Mouse (Mus musculus) stomach, embryonic 16.5 days (tissue): ENCODE measurements around the gene Mas1. TPM values are rescaled to one million over a fixed set of nuclear protein-coding genes. Genes with fewer than 3 reads are reported as not detected.
"Not testable (repeated sequence)": the region's sequence is repeated elsewhere in the genome, so short reads cannot be mapped to it uniquely, and the experiment has no call there.

Source experiments
- ATAC-seq: fragments of 200-750 bp; cut with Nextera tagmentation; 2 replicates; pipeline ENCODE4 v1.8.0; 2017; ENCODE audit warnings: moderate number of reproducible peaks, moderate TSS enrichment; ENCODE audit not compliant: insufficient read depth, low FRiP score
- H3K27ac ChIP-seq: fragments of 300-500 bp; sonication (generic); 2 replicates; pipeline ENCODE4 v1.5.1; 2014; ENCODE audit warnings: low read length
- H3K27me3 ChIP-seq: fragments of 300-500 bp; sonication (generic); 2 replicates; pipeline ENCODE4 v1.6.1; 2014; ENCODE audit warnings: low read length, control low read depth, mixed read lengths; ENCODE audit not compliant: control insufficient read depth, insufficient read depth
- H3K36me3 ChIP-seq: fragments of 300-500 bp; sonication (generic); 2 replicates; pipeline ENCODE4 v1.6.1; 2014; ENCODE audit warnings: low read length; ENCODE audit not compliant: control insufficient read depth, insufficient read depth
- H3K4me1 ChIP-seq: fragments of 300-500 bp; sonication (generic); 2 replicates; pipeline ENCODE4 v1.6.1; 2014; ENCODE audit warnings: low read length, control low read depth, mixed read lengths; ENCODE audit not compliant: control insufficient read depth, insufficient read depth
- H3K4me2 ChIP-seq: fragments of 300-500 bp; sonication (generic); 2 replicates; pipeline ENCODE4 v1.6.1; 2014; ENCODE audit warnings: low read depth, low read length, mixed read lengths
- H3K4me3 ChIP-seq: fragments of 300-500 bp; sonication (generic); replicated peaks from 2 replicates; pipeline ENCODE4 v1.5.1; 2014; ENCODE audit warnings: mild to moderate bottlenecking, low read length
- H3K9ac ChIP-seq: fragments of 300-500 bp; sonication (generic); 2 replicates; pipeline ENCODE4 v1.6.1; 2014; ENCODE audit warnings: low read length
- H3K9me3 ChIP-seq: fragments of 300-500 bp; sonication (generic); replicated peaks from 2 replicates; pipeline ENCODE4 v1.6.1; 2016; ENCODE audit warnings: low read length, control low read depth; ENCODE audit not compliant: control insufficient read depth
- WGBS: fragments of 180-500 bp; shearing (Covaris S2); extraction: QIAGEN DNeasy Blood & Tissue Kit; methylation state at CpG from one replicate; pipeline ENCODE4 v1.1.7; 2014; 5-methylcytosine and 5-hydroxymethylcytosine counted together
- polyA plus RNA-seq: library from polyadenylated mRNA; unstranded; fragments of >200 nt; fragmentation: Nextera tagmentation; extraction: Ambion mirVana; gene quantifications from 2 replicates; pipeline ENCODE4 v1.2.1, GENCODE M21; 2015

Gene Mas1
- polyA plus RNA-seq, 1 experiment from 2014 or later = 0.84 TPM

GRCm38 (mm10) chr17:12904349-12904748 is 36.4 kb upstream of the Mas1 start:
- H3K4me3 ChIP-seq = no peak overlapping the region
- no peak for ATAC-seq
- H3K4me2 ChIP-seq = no peak overlapping the region
- H3K27me3 ChIP-seq = no peaks in the 10 kb centered on the region
- H3K4me1 ChIP-seq = no peaks in the 10 kb centered on the region
- no peak overlapping the region for H3K9ac ChIP-seq
- H3K36me3 ChIP-seq = no peaks in the 10 kb centered on the region
- 78% methylated on average over 1 of the region's 1 CpGs for WGBS
- H3K9me3 ChIP-seq = no peaks in the 10 kb centered on the region
- H3K27ac ChIP-seq = no peak overlapping the region

GRCm38 (mm10) chr17:12903372-12904333 is 35.7 kb upstream of the Mas1 start:
- no peak for ATAC-seq

GRCm38 (mm10) chr17:12902291-12902690 is 34.3 kb upstream of the Mas1 start:
- no peak overlapping the region for H3K4me2 ChIP-seq
- H3K9me3 ChIP-seq = no peaks in the 10 kb centered on the region
- no peaks in the 10 kb centered on the region for H3K36me3 ChIP-seq
- H3K4me3 ChIP-seq = no peak overlapping the region
- no peak overlapping the region for H3K9ac ChIP-seq
- no peaks in the 10 kb centered on the region for H3K4me1 ChIP-seq
- no peak for ATAC-seq
- WGBS = 83% methylated on average over 6 of the region's 6 CpGs
- no peak overlapping the region for H3K27ac ChIP-seq
- H3K27me3 ChIP-seq = no peaks in the 10 kb centered on the region

More at GRCm38 (mm10) chr17:12903372-12904333, 35.7 kb upstream of the Mas1 start:
- Histone ChIP-seq H3K27ac (peak overlapping the region; percentile 58; the same call in 1 of the 2 replicates), H3K4me3 (no peak overlapping the region), H3K27me3 (no peaks in the 10 kb centered on the region), H3K4me2 (no peak overlapping the region), H3K9ac (no peak overlapping the region), H3K36me3 (no peaks in the 10 kb centered on the region), H3K4me1 (no peaks in the 10 kb centered on the region), H3K9me3 (no peaks in the 10 kb centered on the region)
- 49% methylated on average over 12 of the region's 12 CpGs for WGBS

- peak overlapping the region; percentile 20; the same call in 1 of the 2 replicates for H3K27ac ChIP-seq
- H3K36me3 ChIP-seq, ATAC-seq, H3K9me3 ChIP-seq, H3K27me3 ChIP-seq, H3K4me2 ChIP-seq, H3K9ac ChIP-seq, H3K4me1 ChIP-seq, H3K4me3 ChIP-seq: not testable (repeated sequence)
- WGBS = 45% methylated on average over 2 of the region's 2 CpGs
These were observed 30.7 kb upstream of the Mas1 start for GRCm38 (mm10) chr17:12898607-12899006.

- Histone ChIP-seq H3K27me3 (no peaks in the 10 kb centered on the region), H3K4me1 (no peaks in the 10 kb centered on the region), H3K4me3 (no peak overlapping the region), H3K9me3 (no peaks in the 10 kb centered on the region), H3K27ac (peak overlapping the region; percentile 3; the same call in 1 of the 2 replicates), H3K4me2 (no peak overlapping the region), H3K36me3 (no peaks in the 10 kb centered on the region), H3K9ac (no peak overlapping the region)
- ATAC-seq = no peak; the same call in 1 of the 2 replicates
- WGBS = 78% methylated on average over 5 of the region's 5 CpGs
These were observed 29.7 kb upstream of the Mas1 start for GRCm38 (mm10) chr17:12897674-12898073.

- no peak overlapping the region for H3K27ac ChIP-seq
- no peaks in the 10 kb centered on the region for H3K9me3 ChIP-seq
- H3K4me2 ChIP-seq = no peak overlapping the region
- no peaks in the 10 kb centered on the region for H3K27me3 ChIP-seq
- no peak overlapping the region for H3K4me3 ChIP-seq
- H3K36me3 ChIP-seq = no peaks in the 10 kb centered on the region
- no peak for ATAC-seq
- WGBS = 91% methylated on average over 9 of the region's 9 CpGs
- H3K9ac ChIP-seq = no peak overlapping the region
- H3K4me1 ChIP-seq = no peaks in the 10 kb centered on the region
These were observed 24.1 kb upstream of the Mas1 start for GRCm38 (mm10) chr17:12892033-12892432.

GRCm38 (mm10) chr17:12891054-12891453 is 23.1 kb upstream of the Mas1 start:
- Histone ChIP-seq H3K9me3 (no peaks in the 10 kb centered on the region), H3K4me2 (no peak overlapping the region), H3K9ac (no peak overlapping the region), H3K27ac (no peak overlapping the region), H3K4me1 (peaks cover 7% of the 10 kb centered on the region; the same call in 1 of the 2 replicates), H3K36me3 (no peaks in the 10 kb centered on the region), H3K27me3 (no peaks in the 10 kb centered on the region), H3K4me3 (no peak overlapping the region)
- WGBS = 79% methylated on average over 4 of the region's 4 CpGs
- ATAC-seq = no peak

GRCm38 (mm10) chr17:12887021-12887775 is 19.3 kb upstream of the Mas1 start:
- Histone ChIP-seq H3K4me2 (no peak overlapping the region), H3K4me3 (no peak overlapping the region), H3K27me3 (no peaks in the 10 kb centered on the region), H3K9ac (no peak overlapping the region), H3K9me3 (no peaks in the 10 kb centered on the region), H3K36me3 (no peaks in the 10 kb centered on the region), H3K27ac (peak overlapping the region; percentile 8; the same call in 1 of the 2 replicates), H3K4me1 (peaks cover 7% of the 10 kb centered on the region; the same call in 1 of the 2 replicates)
- WGBS = 57% methylated on average over 15 of the region's 15 CpGs
- no peak; the same call in 1 of the 2 replicates for ATAC-seq

GRCm38 (mm10) chr17:12886620-12887019 is 18.7 kb upstream of the Mas1 start:
- no peaks in the 10 kb centered on the region for H3K9me3 ChIP-seq
- H3K36me3 ChIP-seq = no peaks in the 10 kb centered on the region
- H3K4me2 ChIP-seq = no peak overlapping the region
- H3K9ac ChIP-seq = no peak overlapping the region
- H3K27ac ChIP-seq = no peak overlapping the region
- no peaks in the 10 kb centered on the region for H3K27me3 ChIP-seq
- H3K4me3 ChIP-seq = no peak overlapping the region
- WGBS = 39% methylated on average over 6 of the region's 6 CpGs
- no peak for ATAC-seq
- H3K4me1 ChIP-seq = peaks cover 7% of the 10 kb centered on the region; the same call in 1 of the 2 replicates
